Mouse (Mus musculus) stomach, postnatal 0 days (tissue): ENCODE results near the gene C1ra.
"Not testable (repeated sequence)": the region's sequence is repeated elsewhere in the genome, so short reads cannot be mapped to it uniquely, and the experiment has no call there.

ENCODE experiments used
- CTCF ChIP-seq: IDR thresholded peaks from 2 replicates; pipeline ENCODE4 v1.5.1; 2016; ENCODE audit warnings: antibody characterized with exemption, low read depth, mild to moderate bottlenecking, moderate library complexity
- EP300 ChIP-seq: optimal IDR thresholded peaks from 2 replicates; pipeline ENCODE3; 2016; ENCODE audit warnings: antibody characterized with exemption

- not testable (repeated sequence) for TF ChIP-seq CTCF, EP300
Measured at GRCm38 (mm10) chr6:124536125-124536829, 24.1 kb downstream of the C1ra start.
